Mouse (Mus musculus) G1E (cell line): ENCODE results near the gene Tanc2. TPM values are rescaled to one million over a fixed set of nuclear protein-coding genes. Genes with fewer than 3 reads are reported as not detected.

Experiments used
- ATAC-seq: 2 replicates; pipeline ENCODE4 v1.8.0; 2016; ENCODE audit warnings: mild to moderate bottlenecking; ENCODE audit not compliant: insufficient number of reproducible peaks, poor library complexity, low FRiP score, severe bottlenecking; ENCODE audit errors: extremely low read depth
- DNase-seq: peaks from one replicate; pipeline ENCODE4 v3.0.0; 2012; ENCODE audit warnings: low spot score
- H3K27me3 ChIP-seq: 2 replicates; pipeline ENCODE4 v1.6.1; 2012; ENCODE audit warnings: mild to moderate bottlenecking, low read length, inconsistent platforms; ENCODE audit not compliant: insufficient read depth
- H3K36me3 ChIP-seq: replicated peaks from 2 replicates; pipeline ENCODE3; 2012; ENCODE audit warnings: mild to moderate bottlenecking, inconsistent platforms
- H3K4me1 ChIP-seq: 2 replicates; pipeline ENCODE4 v1.6.1; 2012; ENCODE audit warnings: low read depth, low read length, inconsistent platforms, mixed read lengths; ENCODE audit not compliant: insufficient read depth
- H3K4me3 ChIP-seq: 2 replicates; pipeline ENCODE4 v1.5.1; 2012; ENCODE audit warnings: low read depth, mild to moderate bottlenecking, inconsistent platforms, low read length, moderate library complexity, mixed read lengths
- H3K9me3 ChIP-seq: replicated peaks from 2 replicates; pipeline ENCODE4 v1.6.1; 2012; ENCODE audit warnings: inconsistent platforms
- CTCF ChIP-seq: IDR thresholded peaks from 2 replicates; pipeline ENCODE4 v1.5.1; 2012; ENCODE audit warnings: low read depth, low read length, inconsistent platforms, mixed read lengths
- GATA1 ChIP-seq: IDR thresholded peaks from 2 replicates; pipeline ENCODE4 v1.6.1; 2012; ENCODE audit warnings: borderline replicate concordance, low read length, inconsistent platforms, mixed read lengths
- GATA2 ChIP-seq: IDR thresholded peaks from 2 replicates; pipeline ENCODE4 v1.6.1; 2012; ENCODE audit warnings: low read depth, low read length, inconsistent platforms, borderline replicate concordance
- POLR2AphosphoS5 ChIP-seq: IDR thresholded peaks from 2 replicates; pipeline ENCODE4 v1.6.1; 2012; ENCODE audit warnings: low read depth, low read length, inconsistent platforms; ENCODE audit not compliant: insufficient replicate concordance
- TAL1 ChIP-seq: conservative IDR thresholded peaks from 2 replicates; pipeline ENCODE4 v1.6.1; 2012; ENCODE audit warnings: low read depth, low read length, inconsistent platforms, mixed read lengths
- polyA plus RNA-seq: library from polyadenylated mRNA; stranded (reverse); fragments of >175 nt; gene quantifications from 2 replicates; pipeline ENCODE4 v1.2.3, GENCODE M21; 2012
- total RNA-seq, 2 experiments: library from RNA; stranded (forward) in 1 of 2; stranded (reverse) in 1 of 2; fragments of 200-1000 nt in 1 of 2; fragments of >200 nt in 1 of 2; fragmentation: Nextera tagmentation in 1 of 2; gene quantifications; 2 replicates each; pipeline ENCODE4 v1.2.3; 2014 to 2017

Gene Tanc2
- total and polyA plus RNA-seq, 3 experiments = 0.27 to 1.4 TPM; not detected in 1

DNA sequence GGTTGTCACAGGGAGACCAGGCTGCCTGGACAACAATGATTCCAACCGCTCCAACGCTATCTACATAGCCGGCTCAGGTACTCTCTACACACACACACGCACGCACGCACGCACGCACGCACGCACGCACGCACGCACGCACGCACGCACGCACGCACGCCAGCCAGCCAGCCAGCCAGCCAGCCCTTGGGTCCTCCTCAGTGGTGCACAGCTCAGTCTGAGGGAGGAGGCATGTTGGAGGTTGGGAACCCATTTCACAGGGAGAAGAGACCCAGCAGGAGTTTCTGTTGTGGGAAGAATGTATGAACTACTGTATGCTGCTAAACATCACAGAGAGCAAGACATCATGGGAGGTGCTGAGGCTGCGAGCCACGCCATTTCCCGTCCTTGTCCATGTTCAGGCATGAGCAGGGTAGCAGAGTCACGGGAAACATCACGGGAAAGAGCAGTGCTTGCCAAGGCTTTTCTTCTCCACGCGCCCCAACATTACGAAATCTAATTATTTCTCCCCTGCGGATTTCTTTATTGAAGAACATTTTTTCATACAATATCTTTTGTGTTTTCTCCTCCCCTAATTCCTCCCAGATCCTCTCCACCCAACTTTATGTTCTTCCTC lies 366.1 kb downstream of the Tanc2 start:
- Histone ChIP-seq H3K36me3 (no peaks in the 10 kb centered on the region), H3K9me3 (no peaks in the 10 kb centered on the region), H3K4me1 (no peaks in the 10 kb centered on the region), H3K27me3 (peaks cover 12% of the 10 kb centered on the region), H3K4me3 (no peak overlapping the region)
- ATAC-seq (no peak), DNase-seq (no peak)
- TF ChIP-seq TAL1 (no peak), GATA1 (no peak), CTCF (no peak), GATA2 (no peak), POLR2AphosphoS5 (no peak)

DNA sequence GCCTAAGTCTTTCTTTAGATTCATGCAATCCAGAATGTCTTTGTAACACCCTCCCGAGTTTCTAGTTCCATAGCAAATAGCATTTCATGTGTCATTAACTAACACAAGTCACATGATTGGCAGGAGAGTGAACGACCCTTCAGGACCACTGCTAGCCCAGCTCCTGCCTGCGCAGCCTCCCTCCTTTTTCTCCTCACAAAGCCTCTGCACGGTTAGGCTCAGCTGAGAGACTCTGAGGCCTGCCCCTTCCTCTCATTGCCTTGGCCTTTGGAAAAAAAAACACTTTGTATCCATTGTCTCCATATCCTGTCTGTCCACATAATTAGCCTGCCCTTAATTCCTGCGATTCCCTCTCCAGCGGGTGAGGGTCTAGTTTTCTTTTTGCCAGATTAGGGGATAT lies 367.7 kb downstream of the Tanc2 start:
- Histone ChIP-seq H3K9me3 (no peaks in the 10 kb centered on the region), H3K4me3 (no peak overlapping the region), H3K4me1 (no peaks in the 10 kb centered on the region), H3K27me3 (peaks cover 12% of the 10 kb centered on the region), H3K36me3 (no peaks in the 10 kb centered on the region)
- no peak for TF ChIP-seq GATA2
- TF ChIP-seq POLR2AphosphoS5 = no peak
- TF ChIP-seq CTCF = no peak
- no peak for TF ChIP-seq GATA1
- TF ChIP-seq TAL1 = no peak
- DNase-seq = no peak
- no peak for ATAC-seq

DNA sequence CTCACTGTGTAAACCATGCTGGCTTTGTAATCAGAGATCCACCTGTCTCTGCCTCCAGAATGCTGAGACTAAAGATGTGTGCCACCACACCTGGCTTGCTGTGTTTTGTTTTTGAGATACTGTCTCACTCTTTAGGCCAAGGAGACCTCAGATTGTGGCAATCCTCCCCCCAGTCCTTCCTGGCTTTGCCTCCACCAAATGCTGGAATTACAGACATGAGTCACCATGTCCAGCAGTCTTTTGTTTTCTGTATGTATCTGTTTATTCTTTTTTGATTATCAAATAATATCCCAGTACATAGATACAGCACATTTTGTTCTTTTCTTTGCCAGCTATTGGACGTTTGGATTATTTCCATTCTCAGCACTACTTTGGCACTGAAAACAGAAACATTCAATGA lies 368.8 kb downstream of the Tanc2 start:
- no peaks in the 10 kb centered on the region for H3K9me3 ChIP-seq
- peaks cover 4% of the 10 kb centered on the region for H3K27me3 ChIP-seq
- DNase-seq = no peak
- H3K4me3 ChIP-seq = no peak overlapping the region
- ATAC-seq = no peak
- no peaks in the 10 kb centered on the region for H3K4me1 ChIP-seq
- TF ChIP-seq GATA1 (no peak), GATA2 (no peak), TAL1 (no peak), CTCF (no peak), POLR2AphosphoS5 (no peak)
- no peaks in the 10 kb centered on the region for H3K36me3 ChIP-seq

DNA sequence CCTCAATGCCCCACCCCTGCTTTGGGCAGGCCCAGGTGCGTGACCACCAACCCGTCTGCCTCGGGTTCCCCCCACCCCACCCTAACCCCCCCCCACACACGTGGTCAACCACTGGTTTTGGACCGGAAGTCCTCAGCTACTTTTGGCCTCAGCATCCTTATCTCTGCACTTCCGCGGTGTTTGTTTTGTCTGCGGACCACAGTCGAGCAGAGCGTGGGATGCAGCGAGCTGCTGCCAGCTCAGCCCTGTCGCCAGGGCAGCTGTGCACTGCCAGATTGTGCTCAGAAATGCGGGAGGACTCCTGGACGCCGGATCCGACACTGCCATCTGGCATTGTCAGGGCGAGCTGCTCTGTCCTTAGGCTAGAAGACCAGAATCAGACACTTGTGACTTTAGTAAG lies 369.6 kb downstream of the Tanc2 start:
- ATAC-seq (no peak), DNase-seq (no peak)
- peaks cover 4% of the 10 kb centered on the region for H3K27me3 ChIP-seq

DNA sequence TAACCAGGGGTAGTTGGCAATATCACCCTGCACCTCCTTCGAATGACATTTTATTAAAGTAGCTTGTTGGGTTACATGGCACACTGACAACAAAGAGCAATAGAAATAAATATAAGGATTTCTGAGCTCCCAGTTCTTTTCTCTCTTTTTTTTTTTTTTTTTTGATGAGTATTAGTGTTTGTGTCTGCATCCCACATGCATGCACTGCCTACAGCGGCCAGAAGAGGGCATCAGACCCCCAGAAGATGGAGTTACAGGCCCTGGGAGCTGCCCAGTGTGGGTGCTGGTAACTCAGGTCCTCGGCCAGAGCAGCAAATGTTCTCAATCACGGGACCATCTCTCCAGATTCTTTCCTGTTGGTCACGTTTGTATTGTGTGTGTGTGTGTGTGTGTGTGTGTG lies 374.9 kb downstream of the Tanc2 start:
- no peak for DNase-seq
- ATAC-seq = no peak
- H3K4me1 ChIP-seq = no peaks in the 10 kb centered on the region
- H3K9me3 ChIP-seq = no peaks in the 10 kb centered on the region
- no peak overlapping the region for H3K4me3 ChIP-seq
- H3K36me3 ChIP-seq = no peaks in the 10 kb centered on the region
- TF ChIP-seq GATA2 (no peak), GATA1 (no peak), TAL1 (no peak), POLR2AphosphoS5 (no peak), CTCF (no peak)
- peaks cover 4% of the 10 kb centered on the region; the same call in 1 of the 2 replicates for H3K27me3 ChIP-seq

More for the DNA sequence above, 369.6 kb downstream of the Tanc2 start:
- Histone ChIP-seq H3K9me3 (no peaks in the 10 kb centered on the region), H3K4me3 (no peak overlapping the region), H3K4me1 (no peaks in the 10 kb centered on the region), H3K36me3 (no peaks in the 10 kb centered on the region)
- TF ChIP-seq GATA2 (no peak), GATA1 (no peak), CTCF (no peak)

DNA sequence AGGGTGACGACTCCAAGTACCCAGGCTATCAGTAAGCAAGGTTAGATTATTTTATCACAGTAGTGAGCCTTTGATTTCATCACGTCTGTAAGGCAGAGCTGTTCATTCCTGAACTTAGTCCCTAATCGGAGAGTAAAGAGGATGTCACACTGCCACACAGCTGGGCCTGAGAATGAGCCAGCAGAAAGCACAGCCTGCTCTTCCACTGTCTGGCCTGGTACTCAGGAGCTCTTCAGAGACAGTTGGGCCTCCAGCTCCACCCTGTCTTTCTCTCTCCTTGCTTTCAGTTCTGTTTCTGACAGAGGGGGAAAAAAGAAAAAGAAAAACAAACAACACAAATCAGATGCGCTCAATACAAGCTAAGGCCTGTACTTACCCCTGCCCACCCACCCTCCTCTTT lies 376.5 kb downstream of the Tanc2 start:
- peaks cover 4% of the 10 kb centered on the region; the same call in 1 of the 2 replicates for H3K27me3 ChIP-seq
- no peak for ATAC-seq
- no peak for TF ChIP-seq CTCF
- no peak for TF ChIP-seq POLR2AphosphoS5
- no peak for TF ChIP-seq TAL1
- no peak for TF ChIP-seq GATA1
- no peak for DNase-seq
- H3K9me3 ChIP-seq = no peaks in the 10 kb centered on the region
- H3K4me1 ChIP-seq = no peaks in the 10 kb centered on the region
- H3K36me3 ChIP-seq = no peaks in the 10 kb centered on the region
- no peak overlapping the region for H3K4me3 ChIP-seq
